Mouse (Mus musculus) stomach, embryonic 14.5 days (tissue): ENCODE data around the gene Spo11. TPM values are rescaled to one million over a fixed set of nuclear protein-coding genes. Genes with fewer than 3 reads are reported as not detected.

Experiments
- ATAC-seq: fragments of 200-750 bp; cut with Nextera tagmentation; 2 replicates; pipeline ENCODE4 v1.8.0; 2017; ENCODE audit warnings: low read depth, moderate TSS enrichment; ENCODE audit not compliant: insufficient number of reproducible peaks, insufficient read depth, low FRiP score
- H3K27ac ChIP-seq: fragments of 300-500 bp; sonication (generic); 2 replicates; pipeline ENCODE4 v1.5.1; 2014; ENCODE audit warnings: mild to moderate bottlenecking, low read length, moderate library complexity, mixed read lengths
- H3K27me3 ChIP-seq: fragments of 300-500 bp; sonication (generic); 2 replicates; pipeline ENCODE4 v1.6.1; 2014; ENCODE audit warnings: low read length, control low read depth, mixed read lengths; ENCODE audit not compliant: control insufficient read depth, insufficient read depth
- H3K36me3 ChIP-seq: fragments of 300-500 bp; sonication (generic); 2 replicates; pipeline ENCODE4 v1.6.1; 2014; ENCODE audit warnings: mild to moderate bottlenecking, control low read depth, low read length, moderate library complexity, mixed read lengths; ENCODE audit not compliant: control insufficient read depth, insufficient read depth
- H3K4me1 ChIP-seq: fragments of 300-500 bp; sonication (generic); 2 replicates; pipeline ENCODE4 v1.6.1; 2014; ENCODE audit warnings: low read length, control low read depth, mixed read lengths; ENCODE audit not compliant: control insufficient read depth, insufficient read depth
- H3K4me2 ChIP-seq: fragments of 300-500 bp; sonication (generic); replicated peaks from 2 replicates; pipeline ENCODE4 v1.6.1; 2014; ENCODE audit warnings: low read depth, low read length, control low read depth
- H3K4me3 ChIP-seq: fragments of 300-500 bp; sonication (generic); 2 replicates; pipeline ENCODE4 v1.5.1; 2014; ENCODE audit warnings: low read depth, low read length, control low read depth
- H3K9ac ChIP-seq: fragments of 300-500 bp; sonication (generic); replicated peaks from 2 replicates; pipeline ENCODE4 v1.6.1; 2014; ENCODE audit warnings: low read depth, mild to moderate bottlenecking, control low read depth, low read length, moderate library complexity, mixed read lengths
- H3K9me3 ChIP-seq: fragments of 300-500 bp; sonication (generic); 2 replicates; pipeline ENCODE4 v1.6.1; 2016; ENCODE audit warnings: low read depth, low read length, control low read depth; ENCODE audit not compliant: control insufficient read depth
- WGBS: fragments of 180-500 bp; shearing (Covaris S2); extraction: QIAGEN DNeasy Blood & Tissue Kit; methylation state at CpG from one replicate; pipeline ENCODE4 v1.1.7; 2014; 5-methylcytosine and 5-hydroxymethylcytosine counted together
- polyA plus RNA-seq: library from polyadenylated mRNA; unstranded; fragments of >200 nt; fragmentation: Nextera tagmentation; extraction: Ambion mirVana; gene quantifications from 2 replicates; pipeline ENCODE4 v1.2.1, GENCODE M21; 2014

Spo11 gene
- polyA plus RNA-seq, 1 experiment from 2014 or later: 0.54 TPM

GRCm38 (mm10) chr2:172950119-172950676 lies 27.3 kb upstream of the Spo11 start:
- no peak overlapping the region for H3K4me3 ChIP-seq
- no peaks in the 10 kb centered on the region for H3K9me3 ChIP-seq
- no peak overlapping the region for H3K9ac ChIP-seq
- H3K4me2 ChIP-seq: no peak overlapping the region
- WGBS: 67% methylated on average over 9 of the region's 9 CpGs
- H3K4me1 ChIP-seq: no peaks in the 10 kb centered on the region; the same call in 1 of the 2 replicates
- no peak for ATAC-seq
- H3K27ac ChIP-seq: no peak overlapping the region
- no peaks in the 10 kb centered on the region for H3K27me3 ChIP-seq
- no peaks in the 10 kb centered on the region for H3K36me3 ChIP-seq

GRCm38 (mm10) chr2:172950722-172951121 lies 26.8 kb upstream of the Spo11 start:
- Histone ChIP-seq H3K4me3 (no peak overlapping the region), H3K9ac (no peak overlapping the region), H3K4me2 (no peak overlapping the region), H3K36me3 (no peaks in the 10 kb centered on the region), H3K27ac (no peak overlapping the region), H3K27me3 (no peaks in the 10 kb centered on the region), H3K4me1 (no peaks in the 10 kb centered on the region; the same call in 1 of the 2 replicates), H3K9me3 (no peaks in the 10 kb centered on the region)
- 29% methylated on average over 11 of the region's 11 CpGs for WGBS
- ATAC-seq: no peak

DNA sequence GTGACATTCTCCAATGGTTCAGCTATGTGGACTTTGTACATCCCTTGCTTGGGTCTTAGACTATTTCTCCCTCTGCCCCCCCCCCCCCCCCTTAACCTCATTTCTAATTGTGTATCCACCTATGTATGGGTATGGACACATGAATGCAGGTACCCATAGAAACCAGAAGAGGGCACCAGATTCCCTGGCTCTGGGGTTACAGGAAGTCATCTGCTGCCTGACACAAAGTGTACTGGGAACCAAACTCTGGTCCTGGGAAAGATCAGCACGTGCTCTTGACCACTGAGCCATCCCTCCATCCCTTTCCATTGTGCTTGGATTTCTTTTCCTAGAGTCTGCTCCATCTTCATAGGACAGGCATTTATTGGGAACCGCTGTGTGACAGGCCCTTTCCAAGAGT lies 25.5 kb upstream of the Spo11 start:
- no peak for ATAC-seq
- no peak overlapping the region for H3K4me2 ChIP-seq
- no peaks in the 10 kb centered on the region for H3K36me3 ChIP-seq
- no peaks in the 10 kb centered on the region for H3K27me3 ChIP-seq
- no peak overlapping the region for H3K4me3 ChIP-seq
- 81% methylated on average over 2 of the region's 2 CpGs for WGBS
- no peak overlapping the region for H3K9ac ChIP-seq
- no peak overlapping the region for H3K27ac ChIP-seq
- H3K9me3 ChIP-seq: peaks cover 4% of the 10 kb centered on the region; the same call in 1 of the 2 replicates
- no peaks in the 10 kb centered on the region; the same call in 1 of the 2 replicates for H3K4me1 ChIP-seq

- no peak; the same call in 1 of the 2 replicates for ATAC-seq
- Histone ChIP-seq H3K36me3 (no peaks in the 10 kb centered on the region), H3K4me2 (no peak overlapping the region), H3K4me3 (no peak overlapping the region), H3K9me3 (peaks cover 4% of the 10 kb centered on the region; the same call in 1 of the 2 replicates), H3K27ac (no peak overlapping the region), H3K4me1 (0 out of 2 replicates have a peak, but pooled peaks cover 7% of the 10 kb centered on the region), H3K9ac (no peak overlapping the region), H3K27me3 (no peaks in the 10 kb centered on the region)
- 24% methylated on average over 5 of the region's 5 CpGs for WGBS
Measured at GRCm38 (mm10) chr2:172958579-172958978, 18.9 kb upstream of the Spo11 start.

- Histone ChIP-seq H3K4me1 (0 out of 2 replicates have a peak, but pooled peaks cover 7% of the 10 kb centered on the region), H3K36me3 (no peaks in the 10 kb centered on the region), H3K9me3 (peaks cover 4% of the 10 kb centered on the region; the same call in 1 of the 2 replicates), H3K27me3 (no peaks in the 10 kb centered on the region), H3K9ac (no peak overlapping the region), H3K27ac (no peak overlapping the region), H3K4me2 (no peak overlapping the region), H3K4me3 (no peak overlapping the region)
- ATAC-seq: no peak
- whole genome bisulfite sequencing: 47% methylated on average over 13 of the region's 13 CpGs
Measured at GRCm38 (mm10) chr2:172959006-172959768, 18.3 kb upstream of the Spo11 start.

- 88% methylated on average over 3 of the region's 3 CpGs for WGBS
- H3K9me3 ChIP-seq: peaks cover 4% of the 10 kb centered on the region; the same call in 1 of the 2 replicates
- no peak overlapping the region for H3K4me3 ChIP-seq
- H3K9ac ChIP-seq: no peak overlapping the region
- H3K4me2 ChIP-seq: no peak overlapping the region
- H3K27me3 ChIP-seq: no peaks in the 10 kb centered on the region
- H3K4me1 ChIP-seq: 0 out of 2 replicates have a peak, but pooled peaks cover 7% of the 10 kb centered on the region
- H3K27ac ChIP-seq: no peak overlapping the region
- H3K36me3 ChIP-seq: no peaks in the 10 kb centered on the region
- ATAC-seq: no peak
Measured at GRCm38 (mm10) chr2:172960350-172960749, 17.1 kb upstream of the Spo11 start.

- H3K4me3 ChIP-seq: no peak overlapping the region
Measured at GRCm38 (mm10) chr2:172961211-172961610, 16.3 kb upstream of the Spo11 start.

GRCm38 (mm10) chr2:172965249-172965648 lies 12.3 kb upstream of the Spo11 start:
- Histone ChIP-seq H3K36me3 (no peaks in the 10 kb centered on the region), H3K27ac (no peak overlapping the region), H3K9ac (no peak overlapping the region), H3K4me3 (no peak overlapping the region), H3K27me3 (no peaks in the 10 kb centered on the region), H3K4me1 (no peaks in the 10 kb centered on the region), H3K9me3 (no peaks in the 10 kb centered on the region), H3K4me2 (no peak overlapping the region)
- WGBS: 20% methylated on average over 11 of the region's 11 CpGs
- ATAC-seq: no peak

More at GRCm38 (mm10) chr2:172961211-172961610, 16.3 kb upstream of the Spo11 start:
- H3K27ac ChIP-seq: no peak overlapping the region
- H3K9me3 ChIP-seq: 0 out of 2 replicates have a peak, but pooled peaks cover 1% of the 10 kb centered on the region
- no peak for ATAC-seq
- 0 out of 2 replicates have a peak, but pooled peaks cover 7% of the 10 kb centered on the region for H3K4me1 ChIP-seq
- no peak overlapping the region for H3K9ac ChIP-seq
- H3K27me3 ChIP-seq: no peaks in the 10 kb centered on the region
- H3K4me2 ChIP-seq: no peak overlapping the region
- H3K36me3 ChIP-seq: no peaks in the 10 kb centered on the region
- WGBS: 63% methylated on average over 6 of the region's 6 CpGs
